Mouse (Mus musculus): Measurements from ENCODE around the gene Atpaf1. TPM values are rescaled to one million over a fixed set of nuclear protein-coding genes. Genes with fewer than 3 reads are reported as not detected.
A peak's percentile ranks its signal among the peaks of the same experiment; 100 is the strongest.

The Atpaf1 gene
- polyA plus RNA-seq, 1 experiment: 0.33 TPM

DNA sequence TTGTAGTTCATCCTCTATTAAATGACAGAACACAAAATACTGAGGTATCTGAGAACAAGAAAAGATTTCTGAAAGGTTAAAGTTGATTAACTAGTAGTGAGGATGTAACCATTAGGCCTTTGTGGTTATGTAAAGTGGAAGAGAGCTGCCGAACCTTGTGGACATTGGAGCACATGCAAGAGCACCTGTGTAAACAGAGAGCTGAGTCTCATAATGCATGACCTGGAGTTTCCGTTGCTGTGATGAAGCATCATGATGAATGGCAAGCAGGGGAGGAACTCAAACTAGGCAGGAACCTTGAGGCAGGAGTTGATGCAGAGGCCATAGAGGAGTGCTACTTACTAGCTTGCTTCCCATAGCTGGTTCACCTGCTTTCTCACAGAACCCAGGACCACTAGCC, 66.0 kb downstream of the Atpaf1 start:
- H3K4me1 ChIP-seq (ENCODE audit: control insufficient read depth): peaks cover 92% of the 10 kb centered on the region
- TF ChIP-seq TAL1 (IDR thresholded peaks at IDR 0.05; ENCODE audit: low read length) (no peak), GATA1 (IDR thresholded peaks at IDR 0.05; ENCODE audit: low read length) (no peak)
- peaks cover 100% of the 10 kb centered on the region for H3K36me3 ChIP-seq (ENCODE audit: control insufficient read depth)
- H3K27me3 ChIP-seq (ENCODE audit: control insufficient read depth): no peaks in the 10 kb centered on the region
- H3K9me3 ChIP-seq (ENCODE audit: control insufficient read depth, low read length): no peaks in the 10 kb centered on the region
- H3K4me3 ChIP-seq (replicated peaks): no peak overlapping the region

DNA sequence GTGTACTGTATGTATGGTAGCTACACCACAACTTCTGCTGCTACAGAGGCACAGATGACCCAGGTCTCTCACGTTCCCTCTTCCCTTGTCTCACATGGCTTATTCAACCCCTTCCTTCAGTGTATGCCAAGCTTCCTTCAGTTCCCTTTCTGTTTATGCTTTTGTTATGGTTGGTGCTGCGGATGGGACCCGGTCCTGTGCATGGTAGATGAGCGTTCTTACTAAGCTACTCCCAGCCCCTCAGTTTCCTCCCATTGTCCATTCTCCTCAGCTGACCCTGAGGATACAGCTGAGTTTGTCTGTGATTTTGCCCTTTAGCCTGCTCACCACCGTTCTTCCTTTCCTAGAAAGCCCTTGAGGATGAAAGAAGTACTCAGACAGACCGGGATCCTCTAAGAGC, 67.0 kb downstream of the Atpaf1 start:
- TF ChIP-seq TAL1 (IDR thresholded peaks at IDR 0.05; ENCODE audit: low read length) (no peak), GATA1 (IDR thresholded peaks at IDR 0.05; ENCODE audit: low read length) (no peak)
- Histone ChIP-seq H3K4me1 (ENCODE audit: control insufficient read depth) (peaks cover 92% of the 10 kb centered on the region), H3K4me3 (replicated peaks) (no peak overlapping the region), H3K27me3 (ENCODE audit: control insufficient read depth) (no peaks in the 10 kb centered on the region), H3K9me3 (ENCODE audit: control insufficient read depth, low read length) (no peaks in the 10 kb centered on the region), H3K36me3 (ENCODE audit: control insufficient read depth) (peaks cover 100% of the 10 kb centered on the region)

DNA sequence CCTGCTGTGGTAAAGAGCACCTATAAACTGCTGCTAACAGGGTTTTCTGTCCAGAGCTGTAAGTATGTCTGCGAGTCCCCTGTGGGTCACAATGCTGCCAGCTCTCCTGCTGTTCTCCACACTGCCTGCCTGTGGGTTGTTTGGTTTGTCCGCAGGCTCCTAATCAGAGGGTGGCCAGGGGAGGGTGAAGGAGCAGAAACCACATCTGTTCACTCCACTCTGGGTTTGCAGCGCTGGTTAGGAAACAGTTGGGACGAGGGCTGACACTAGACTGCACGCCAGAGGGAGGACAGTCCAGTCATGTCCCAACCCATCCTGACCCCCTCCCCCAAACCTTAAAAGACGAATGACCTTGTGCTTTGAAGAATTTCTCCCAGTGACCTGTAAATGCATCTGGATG, 70.5 kb downstream of the Atpaf1 start:
- no peak for TF ChIP-seq GATA1 (IDR thresholded peaks at IDR 0.05; ENCODE audit: low read length)
- Histone ChIP-seq H3K4me3 (replicated peaks) (no peak overlapping the region), H3K36me3 (ENCODE audit: control insufficient read depth) (peaks cover 100% of the 10 kb centered on the region), H3K27me3 (ENCODE audit: control insufficient read depth) (no peaks in the 10 kb centered on the region), H3K9me3 (ENCODE audit: control insufficient read depth, low read length) (no peaks in the 10 kb centered on the region), H3K4me1 (ENCODE audit: control insufficient read depth) (peaks cover 90% of the 10 kb centered on the region)

DNA sequence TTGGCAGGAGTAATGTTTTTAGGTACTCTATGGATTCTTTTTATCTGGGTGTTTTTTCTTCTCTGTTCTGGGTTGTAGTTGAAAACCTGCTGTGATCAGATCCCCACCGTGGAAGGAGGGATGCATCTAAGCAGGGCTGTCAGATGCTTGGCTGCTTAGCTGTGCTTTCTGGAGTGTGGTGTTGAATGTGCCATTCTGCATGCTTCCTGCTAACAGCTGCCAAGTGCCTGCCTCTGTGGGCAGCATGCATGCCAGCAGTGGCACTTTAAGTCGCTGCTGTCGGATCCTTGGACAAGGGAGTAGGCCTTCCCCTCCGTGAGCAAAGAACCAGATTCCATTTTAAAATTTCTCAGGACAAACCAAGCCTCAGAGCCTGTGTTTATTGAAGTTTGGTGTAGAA, 71.0 kb downstream of the Atpaf1 start:
- peak overlapping the region; percentile 13 for H3K4me3 ChIP-seq (replicated peaks)
- H3K36me3 ChIP-seq (ENCODE audit: control insufficient read depth): peaks cover 100% of the 10 kb centered on the region
- peaks cover 86% of the 10 kb centered on the region for H3K4me1 ChIP-seq (ENCODE audit: control insufficient read depth)
- no peak for TF ChIP-seq GATA1 (IDR thresholded peaks at IDR 0.05; ENCODE audit: low read length)
- no peak for TF ChIP-seq TAL1 (IDR thresholded peaks at IDR 0.05; ENCODE audit: low read length)
- no peaks in the 10 kb centered on the region for H3K27me3 ChIP-seq (ENCODE audit: control insufficient read depth)
- H3K9me3 ChIP-seq (ENCODE audit: control insufficient read depth, low read length): no peaks in the 10 kb centered on the region

DNA sequence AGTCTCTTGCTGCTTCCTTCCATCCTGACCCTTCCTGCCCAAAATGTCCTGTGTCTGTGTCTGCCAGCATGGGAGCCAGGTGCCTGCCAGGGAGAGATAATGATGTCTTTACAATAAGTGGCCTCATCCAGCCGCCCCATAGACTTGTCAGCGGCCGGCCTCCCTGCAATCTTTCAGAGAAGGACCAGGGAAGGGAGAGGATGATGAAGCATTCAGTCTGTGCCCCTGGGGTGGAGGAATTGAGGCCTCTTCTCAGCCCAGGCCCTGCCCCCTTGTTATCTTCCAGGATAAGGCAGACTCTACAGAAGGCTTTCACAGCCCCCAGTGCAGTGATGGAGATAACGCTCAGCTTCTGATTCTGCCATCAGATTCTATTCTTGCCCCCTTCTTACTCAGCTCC, 71.7 kb downstream of the Atpaf1 start:
- peaks cover 100% of the 10 kb centered on the region for H3K36me3 ChIP-seq (ENCODE audit: control insufficient read depth)
- peak overlapping the region; percentile 17 for H3K4me3 ChIP-seq (replicated peaks)
- peaks cover 79% of the 10 kb centered on the region for H3K4me1 ChIP-seq (ENCODE audit: control insufficient read depth)
- H3K27me3 ChIP-seq (ENCODE audit: control insufficient read depth): no peaks in the 10 kb centered on the region
- TF ChIP-seq GATA1 (IDR thresholded peaks at IDR 0.05; ENCODE audit: low read length) (peak; percentile 66), TAL1 (IDR thresholded peaks at IDR 0.05; ENCODE audit: low read length) (peak; percentile 75)
- H3K9me3 ChIP-seq (ENCODE audit: control insufficient read depth, low read length): no peaks in the 10 kb centered on the region

DNA sequence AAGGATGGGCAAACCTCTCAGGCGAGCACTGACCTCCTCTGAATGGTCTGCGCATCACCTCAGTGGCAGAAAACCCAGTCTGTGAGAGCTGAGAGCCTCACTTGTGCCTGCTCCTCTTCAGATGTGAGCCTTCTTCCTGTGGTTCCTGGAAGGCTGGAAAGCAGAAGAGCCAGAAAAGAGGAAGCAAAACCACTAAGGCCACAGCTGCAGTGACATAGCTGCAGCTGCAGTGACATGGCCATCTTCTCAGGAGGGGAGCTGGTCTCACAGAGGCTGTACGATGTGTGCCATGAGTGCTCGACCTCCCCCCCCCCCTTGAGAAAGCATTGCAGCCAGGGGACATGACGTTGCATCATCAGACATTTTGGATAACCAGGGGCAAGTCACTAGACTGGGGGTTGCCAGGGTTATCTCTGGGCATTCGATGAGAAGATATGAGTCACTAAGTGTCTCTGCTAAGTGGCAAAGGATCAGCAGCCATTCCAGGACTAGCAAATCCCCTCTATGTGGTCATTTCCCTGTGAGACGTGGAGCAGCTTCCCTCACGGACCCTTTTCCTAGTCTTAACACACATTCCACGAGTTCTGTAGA, 72.8 kb downstream of the Atpaf1 start:
- Histone ChIP-seq H3K4me1 (ENCODE audit: control insufficient read depth) (peaks cover 68% of the 10 kb centered on the region), H3K4me3 (replicated peaks) (no peak overlapping the region), H3K27me3 (ENCODE audit: control insufficient read depth) (no peaks in the 10 kb centered on the region), H3K9me3 (ENCODE audit: control insufficient read depth, low read length) (no peaks in the 10 kb centered on the region), H3K36me3 (ENCODE audit: control insufficient read depth) (peaks cover 100% of the 10 kb centered on the region)
- no peak for TF ChIP-seq TAL1 (IDR thresholded peaks at IDR 0.05; ENCODE audit: low read length)
- TF ChIP-seq GATA1 (IDR thresholded peaks at IDR 0.05; ENCODE audit: low read length): no peak

DNA sequence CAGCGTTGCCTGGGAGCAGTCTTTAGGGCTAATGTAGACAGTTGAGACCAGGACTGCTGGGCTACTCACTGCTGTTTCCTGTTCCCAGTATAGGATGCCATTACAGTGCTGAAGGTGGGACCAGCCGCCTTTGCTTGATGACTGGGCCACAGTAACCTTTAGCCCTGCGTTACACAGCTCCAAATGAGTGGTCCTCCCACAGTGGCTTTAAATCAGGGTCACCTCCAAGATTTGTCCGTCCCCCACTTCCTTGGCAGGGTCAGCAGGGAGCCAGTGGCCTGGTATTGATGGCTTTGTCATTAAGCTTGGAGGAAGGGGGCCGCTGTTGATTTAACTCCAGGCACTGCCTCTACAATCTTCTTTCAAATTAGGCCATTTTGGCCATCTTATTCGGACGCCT, 78.7 kb downstream of the Atpaf1 start:
- Histone ChIP-seq H3K27me3 (ENCODE audit: control insufficient read depth) (no peaks in the 10 kb centered on the region), H3K4me1 (ENCODE audit: control insufficient read depth) (peaks cover 17% of the 10 kb centered on the region), H3K9me3 (ENCODE audit: control insufficient read depth, low read length) (no peaks in the 10 kb centered on the region), H3K36me3 (ENCODE audit: control insufficient read depth) (peaks cover 99% of the 10 kb centered on the region), H3K4me3 (replicated peaks) (no peak overlapping the region)
- TF ChIP-seq GATA1 (IDR thresholded peaks at IDR 0.05; ENCODE audit: low read length): no peak
- TF ChIP-seq TAL1 (IDR thresholded peaks at IDR 0.05; ENCODE audit: low read length): no peak

DNA sequence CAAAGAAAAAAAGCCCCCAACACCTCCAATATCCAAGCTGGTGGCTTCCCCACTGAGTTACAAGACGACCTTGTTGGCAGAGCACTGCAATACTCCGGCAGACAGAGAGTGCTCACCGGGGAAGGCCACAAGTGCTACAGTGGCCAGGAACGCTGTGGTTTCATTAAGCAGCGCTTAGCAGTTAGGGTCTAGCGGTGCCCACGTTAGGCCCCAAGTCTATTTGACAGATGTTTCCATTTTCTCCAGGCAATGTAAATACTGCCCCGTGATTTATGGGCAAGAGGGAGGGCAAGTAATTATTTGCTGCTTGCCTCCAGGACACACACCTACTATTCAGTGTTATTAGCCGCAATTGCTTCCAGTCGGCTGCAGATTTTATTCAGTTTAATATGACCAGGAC, 79.3 kb downstream of the Atpaf1 start:
- Histone ChIP-seq H3K36me3 (ENCODE audit: control insufficient read depth) (peaks cover 99% of the 10 kb centered on the region), H3K9me3 (ENCODE audit: control insufficient read depth, low read length) (no peaks in the 10 kb centered on the region), H3K27me3 (ENCODE audit: control insufficient read depth) (no peaks in the 10 kb centered on the region), H3K4me1 (ENCODE audit: control insufficient read depth) (peaks cover 13% of the 10 kb centered on the region), H3K4me3 (replicated peaks) (no peak overlapping the region)
- TF ChIP-seq GATA1 (IDR thresholded peaks at IDR 0.05; ENCODE audit: low read length) (no peak), TAL1 (IDR thresholded peaks at IDR 0.05; ENCODE audit: low read length) (no peak)

Other genes starting within 250 kb of the Atpaf1 start
- not detected in 2 replicates for gene Cyp4a31, start 221.2 kb upstream of the Atpaf1 start, polyA plus RNA-seq (2012)
- gene Cyp4a32, start 183.8 kb upstream of the Atpaf1 start, polyA plus RNA-seq (2012): not detected in 2 replicates
- 0.04 TPM in 1 of 2 replicates, not detected in the other for gene Cyp4b1, start 137.1 kb upstream of the Atpaf1 start, polyA plus RNA-seq (2012)
- 0.58 and 0.59 TPM in 2 replicates for gene Efcab14, start 47.1 kb upstream of the Atpaf1 start, polyA plus RNA-seq (2012)
- not detected in 2 replicates for gene Tex38, start 3.8 kb upstream of the Atpaf1 start, polyA plus RNA-seq (2012)
- 0.55 and 1.0 TPM in 2 replicates for gene Mob3c, start 43.3 kb downstream of the Atpaf1 start, polyA plus RNA-seq (2012)
- 7.1 and 8.0 TPM in 2 replicates for gene Mknk1, start 54.4 kb downstream of the Atpaf1 start, polyA plus RNA-seq (2012)
- gene Kncn, start 99.6 kb downstream of the Atpaf1 start, polyA plus RNA-seq (2012): 0.02 TPM in 1 of 2 replicates, not detected in the other
- gene 6430628N08Rik, start 105.9 kb downstream of the Atpaf1 start, polyA plus RNA-seq (2012): not detected in 2 replicates
- not detected in 2 replicates for gene Dmbx1, start 155.1 kb downstream of the Atpaf1 start, polyA plus RNA-seq (2012)
- 0.02 and 0.04 TPM in 2 replicates for gene Faah, start 233.1 kb downstream of the Atpaf1 start, polyA plus RNA-seq (2012)

Measured in erythroblast, embryonic 14.5 days (primary cell).